Mouse (Mus musculus) lung, adult 2 months (tissue): ENCODE data around the gene Angptl8.

ENCODE experiments used
- CTCF ChIP-seq: fragments of 200-500 bp; IDR thresholded peaks from 2 replicates; pipeline ENCODE4 v1.5.1; 2011; ENCODE audit warnings: mild to moderate bottlenecking, low read length, control low read depth; ENCODE audit not compliant: insufficient read depth
- POLR2A ChIP-seq: fragments of 200-500 bp; IDR thresholded peaks from 2 replicates; pipeline ENCODE4 v1.6.1; 2011; ENCODE audit warnings: low read depth, mild to moderate bottlenecking, control low read depth, low read length, borderline replicate concordance; ENCODE audit errors: extremely low read depth

DNA sequence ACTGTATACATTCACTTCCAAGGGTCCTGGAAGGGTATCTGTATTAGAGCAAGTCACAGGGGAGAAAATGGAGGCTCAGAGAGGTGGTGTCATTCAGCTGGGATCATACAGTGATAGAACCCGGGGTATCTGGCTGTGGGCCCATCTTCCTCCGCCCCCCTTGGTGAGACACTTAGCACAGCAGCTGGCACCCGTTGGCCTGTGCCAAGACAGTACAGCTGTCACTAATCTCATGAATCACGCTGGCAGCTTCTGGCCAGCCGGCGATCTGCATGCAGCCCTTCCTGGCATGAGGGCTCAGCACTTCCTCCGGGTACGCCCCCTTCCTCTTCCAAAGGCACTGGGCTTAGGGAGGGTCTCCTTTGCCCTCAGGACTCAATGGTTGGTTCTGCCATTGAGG lies 42.7 kb upstream of the Angptl8 start:
- TF ChIP-seq POLR2A (no peak), CTCF (no peak)
